Mouse (Mus musculus) kidney, postnatal 0 days (tissue): ENCODE data around the gene Hist1h3g. TPM values are rescaled to one million over a fixed set of nuclear protein-coding genes. Genes with fewer than 3 reads are reported as not detected.
A peak's percentile ranks its signal among the peaks of the same experiment; 100 is the strongest.

Source experiments
- ATAC-seq: fragments of 200-750 bp; cut with Nextera tagmentation; replicated peaks from 2 replicates; pipeline ENCODE4 v1.8.0; 2017; ENCODE audit warnings: low read depth, moderate number of reproducible peaks, moderate TSS enrichment, moderate library complexity; ENCODE audit not compliant: low FRiP score
- DNase-seq: peaks from one replicate; pipeline ENCODE4 v3.0.0-alpha.2; 2016; ENCODE audit warnings: low spot score
- H3K27ac ChIP-seq: fragments of 300-500 bp; sonication (generic); 2 replicates; pipeline ENCODE4 v1.5.1; 2014; ENCODE audit warnings: mild to moderate bottlenecking
- H3K27me3 ChIP-seq: fragments of 300-500 bp; sonication (generic); 2 replicates; pipeline ENCODE4 v1.6.1; 2014; ENCODE audit warnings: low read length, mixed read lengths; ENCODE audit not compliant: insufficient read depth
- H3K36me3 ChIP-seq: fragments of 300-500 bp; sonication (generic); 2 replicates; pipeline ENCODE4 v1.6.1; 2014; ENCODE audit warnings: low read length, mixed read lengths; ENCODE audit not compliant: insufficient read depth
- H3K4me1 ChIP-seq: fragments of 300-500 bp; sonication (generic); replicated peaks from 2 replicates; pipeline ENCODE4 v1.6.1; 2014; ENCODE audit warnings: antibody characterized with exemption, low read length, mixed read lengths; ENCODE audit not compliant: insufficient read depth
- H3K4me2 ChIP-seq: fragments of 300-500 bp; sonication (generic); 2 replicates; pipeline ENCODE4 v1.6.1; 2014; ENCODE audit warnings: mild to moderate bottlenecking, low read length, moderate library complexity, mixed read lengths
- H3K4me3 ChIP-seq: fragments of 300-500 bp; sonication (generic); replicated peaks from 2 replicates; pipeline ENCODE4 v1.5.1; 2014; ENCODE audit warnings: low read depth, low read length
- H3K9ac ChIP-seq: fragments of 300-500 bp; sonication (generic); 2 replicates; pipeline ENCODE4 v1.6.1; 2014; ENCODE audit warnings: low read depth, low read length
- H3K9me3 ChIP-seq: fragments of 300-500 bp; sonication (generic); replicated peaks from 2 replicates; pipeline ENCODE4 v1.6.1; 2016; ENCODE audit warnings: low read length, inconsistent platforms, mixed read lengths
- CTCF ChIP-seq: IDR thresholded peaks from 2 replicates; pipeline ENCODE4 v1.5.1; 2016; ENCODE audit warnings: antibody characterized with exemption, low read depth, mild to moderate bottlenecking, moderate library complexity
- WGBS: fragments of 180-500 bp; shearing (Covaris S2); extraction: QIAGEN DNeasy Blood & Tissue Kit; methylation state at CpG from one replicate; pipeline ENCODE4 v1.1.7; 2014; 5-methylcytosine and 5-hydroxymethylcytosine counted together
- polyA plus RNA-seq: library from polyadenylated mRNA; unstranded; fragments of >200 nt; fragmentation: Nextera tagmentation; extraction: Ambion mirVana; gene quantifications from 2 replicates; pipeline ENCODE4 v1.2.1, GENCODE M21; 2015

Hist1h3g gene
- polyA plus RNA-seq, 1 experiment from 2014 or later = 4.0 TPM

DNA sequence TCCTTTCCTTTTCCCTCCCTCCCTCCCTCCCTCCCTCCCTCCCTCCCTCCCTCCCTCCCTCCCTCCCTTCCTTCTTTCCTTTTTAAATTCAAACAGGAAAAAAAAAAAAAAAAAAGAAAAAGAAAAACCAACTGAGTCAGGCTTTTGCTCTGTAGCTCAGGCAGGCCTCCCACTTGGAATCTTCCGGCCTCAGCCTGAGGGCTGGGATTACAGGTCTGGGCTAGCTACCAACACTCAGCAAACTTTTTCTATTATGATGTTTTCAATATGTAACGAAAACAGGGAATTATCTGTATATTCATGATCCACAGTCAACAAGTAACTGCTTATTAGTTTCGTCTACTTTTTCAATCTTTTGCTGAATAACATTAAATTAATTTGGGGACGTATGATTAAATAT, 32.3 kb upstream of the Hist1h3g start:
- TF ChIP-seq CTCF = no peak
- Histone ChIP-seq H3K4me2 (no peak overlapping the region), H3K4me3 (no peak overlapping the region), H3K4me1 (0 out of 2 replicates have a peak, but pooled peaks cover 4% of the 10 kb centered on the region), H3K27me3 (no peaks in the 10 kb centered on the region), H3K9me3 (no peaks in the 10 kb centered on the region), H3K27ac (no peak overlapping the region), H3K9ac (no peak overlapping the region), H3K36me3 (no peaks in the 10 kb centered on the region)
- ATAC-seq (no peak), DNase-seq (no peak)
- whole genome bisulfite sequencing = 66% methylated on average over 4 of the region's 4 CpGs

DNA sequence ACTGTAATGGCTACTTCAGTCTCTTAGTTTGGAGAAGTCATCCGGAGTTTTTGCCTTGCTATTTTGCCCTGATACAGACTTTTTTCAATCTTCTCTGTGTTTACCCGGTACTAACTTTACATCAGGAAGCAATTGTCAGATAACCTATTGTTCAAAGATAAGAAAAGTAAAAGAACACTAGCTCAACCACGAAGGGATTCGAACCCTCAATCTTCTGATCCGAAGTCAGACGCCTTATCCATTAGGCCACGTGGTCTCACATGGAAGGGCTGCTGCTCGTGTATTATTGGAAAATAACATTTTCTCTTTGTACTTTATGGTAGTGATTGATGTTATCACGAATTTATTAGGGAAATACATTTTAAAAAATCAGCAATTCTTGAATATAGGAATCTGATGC, 31.4 kb upstream of the Hist1h3g start:
- H3K4me1 ChIP-seq = no peaks in the 10 kb centered on the region
- DNase-seq (peak; percentile 65), ATAC-seq (no peak)
- no peak overlapping the region for H3K27ac ChIP-seq
- H3K4me2 ChIP-seq = no peak overlapping the region
- H3K36me3 ChIP-seq = no peaks in the 10 kb centered on the region
- no peak overlapping the region for H3K4me3 ChIP-seq
- H3K27me3 ChIP-seq = no peaks in the 10 kb centered on the region
- no peak overlapping the region for H3K9ac ChIP-seq
- no peaks in the 10 kb centered on the region for H3K9me3 ChIP-seq
- no peak for TF ChIP-seq CTCF
- WGBS = 5% methylated on average over 9 of the region's 9 CpGs

DNA sequence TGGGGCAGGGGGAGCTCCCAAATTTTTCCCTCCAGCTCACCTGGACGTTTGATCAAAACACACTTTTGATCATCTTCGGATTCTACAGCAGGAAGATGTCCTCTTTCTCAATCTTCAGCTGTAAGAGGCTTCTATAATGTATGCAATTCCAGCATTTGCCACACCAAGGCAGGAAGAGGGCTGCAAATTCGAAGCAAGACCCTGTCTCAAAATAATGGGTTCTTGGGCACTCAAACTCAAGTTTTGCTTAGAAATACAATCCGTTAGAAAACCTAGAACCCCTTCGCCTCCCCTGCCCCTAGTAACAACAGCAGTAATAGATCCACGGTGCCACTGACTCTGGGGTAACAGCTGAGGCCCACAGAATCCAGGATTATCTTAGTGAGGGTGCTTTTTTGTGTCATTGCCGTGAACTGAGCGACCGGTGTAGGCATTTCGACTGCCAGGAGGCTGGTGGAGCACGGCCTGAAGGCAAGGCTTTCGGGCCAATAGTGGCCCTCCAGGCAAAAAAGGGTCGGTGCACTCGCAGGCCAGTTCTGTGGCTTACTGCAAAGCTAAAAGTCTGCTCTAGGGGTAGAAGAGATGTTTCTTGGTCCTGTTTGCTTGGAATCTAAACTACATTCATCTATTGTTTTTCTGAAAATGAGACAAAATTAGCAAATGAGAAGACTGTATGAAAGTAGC, 29.4 kb upstream of the Hist1h3g start:
- WGBS = 16% methylated on average over 14 of the region's 14 CpGs
- ATAC-seq (no peak), DNase-seq (no peak)
- Histone ChIP-seq H3K36me3 (no peaks in the 10 kb centered on the region), H3K9ac (peak overlapping the region; percentile 35; the same call in 1 of the 2 replicates), H3K9me3 (no peaks in the 10 kb centered on the region), H3K27ac (no peak overlapping the region), H3K4me3 (peak overlapping the region; percentile 7; the same call in 1 of the 2 replicates), H3K4me2 (peak overlapping the region; percentile 39), H3K27me3 (no peaks in the 10 kb centered on the region), H3K4me1 (no peaks in the 10 kb centered on the region)
- no peak for TF ChIP-seq CTCF

DNA sequence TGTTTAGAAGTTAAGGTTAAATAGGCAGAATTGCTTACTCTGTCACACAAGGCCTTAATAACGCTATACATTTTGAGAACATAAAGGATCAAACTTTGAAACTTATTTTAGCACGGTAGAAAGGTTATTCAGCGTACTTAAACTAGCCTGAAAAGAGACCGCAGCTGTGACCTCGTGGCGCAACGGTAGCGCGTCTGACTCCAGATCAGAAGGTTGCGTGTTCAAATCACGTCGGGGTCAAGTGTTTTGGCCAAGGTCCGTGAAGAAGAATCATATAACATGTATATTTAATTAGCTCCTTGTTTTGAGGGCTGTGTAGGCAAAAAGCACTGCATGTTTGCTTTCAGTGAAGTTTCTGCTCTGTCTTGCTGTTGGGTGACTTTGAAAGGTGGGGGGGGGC, 28.9 kb upstream of the Hist1h3g start:
- 0 out of 2 replicates have a peak overlapping the region, but pooled peaks have one; percentile 7 for H3K4me3 ChIP-seq
- H3K4me2 ChIP-seq = peak overlapping the region; percentile 39; the same call in 1 of the 2 replicates
- H3K27me3 ChIP-seq = no peaks in the 10 kb centered on the region
- ATAC-seq (no peak), DNase-seq (no peak)
- H3K27ac ChIP-seq = no peak overlapping the region
- no peaks in the 10 kb centered on the region for H3K36me3 ChIP-seq
- TF ChIP-seq CTCF = no peak
- H3K9me3 ChIP-seq = no peaks in the 10 kb centered on the region
- 14% methylated on average over 13 of the region's 13 CpGs for WGBS
- H3K9ac ChIP-seq = no peak overlapping the region
- H3K4me1 ChIP-seq = no peaks in the 10 kb centered on the region

DNA sequence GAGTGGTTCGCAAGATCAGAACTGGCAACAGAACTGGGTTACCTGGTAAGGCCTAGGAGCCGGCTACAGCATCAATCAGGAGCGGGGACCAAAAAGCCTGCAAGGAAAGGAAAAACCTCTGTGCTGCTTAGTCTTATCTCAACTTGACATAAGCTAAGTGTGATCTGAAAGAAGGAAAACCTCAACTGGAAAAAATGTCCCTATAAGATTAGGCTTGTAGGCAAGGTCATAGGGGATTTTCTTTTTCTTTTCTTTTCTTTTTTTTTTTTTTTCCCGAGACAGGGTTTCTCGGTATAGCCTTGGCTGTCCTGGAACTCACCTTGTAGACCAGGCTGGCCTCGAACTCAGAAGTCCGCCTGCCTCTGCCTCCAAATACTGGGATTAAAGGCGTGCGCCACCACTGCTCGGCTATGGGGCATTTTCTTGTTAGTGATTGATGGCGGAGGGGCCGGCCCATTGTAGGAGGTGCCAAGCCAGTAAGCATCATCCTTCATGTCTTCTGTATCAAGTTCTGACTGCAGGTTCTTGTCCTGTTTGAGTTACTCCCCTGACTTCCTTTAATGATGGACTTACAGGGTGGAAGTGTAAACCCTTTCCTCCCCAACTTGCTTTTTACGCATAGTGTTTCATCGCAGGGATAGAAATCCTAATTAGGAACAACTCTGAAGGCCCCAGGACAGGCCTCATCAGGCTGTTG, 28.3 kb upstream of the Hist1h3g start:
- Histone ChIP-seq H3K4me1 (no peaks in the 10 kb centered on the region), H3K9me3 (no peaks in the 10 kb centered on the region), H3K9ac (no peak overlapping the region), H3K4me2 (no peak overlapping the region), H3K36me3 (no peaks in the 10 kb centered on the region), H3K4me3 (no peak overlapping the region), H3K27me3 (no peaks in the 10 kb centered on the region), H3K27ac (no peak overlapping the region)
- TF ChIP-seq CTCF = no peak
- DNase-seq = no peak
- ATAC-seq = no peak
- 36% methylated on average over 14 of the region's 14 CpGs for WGBS

DNA sequence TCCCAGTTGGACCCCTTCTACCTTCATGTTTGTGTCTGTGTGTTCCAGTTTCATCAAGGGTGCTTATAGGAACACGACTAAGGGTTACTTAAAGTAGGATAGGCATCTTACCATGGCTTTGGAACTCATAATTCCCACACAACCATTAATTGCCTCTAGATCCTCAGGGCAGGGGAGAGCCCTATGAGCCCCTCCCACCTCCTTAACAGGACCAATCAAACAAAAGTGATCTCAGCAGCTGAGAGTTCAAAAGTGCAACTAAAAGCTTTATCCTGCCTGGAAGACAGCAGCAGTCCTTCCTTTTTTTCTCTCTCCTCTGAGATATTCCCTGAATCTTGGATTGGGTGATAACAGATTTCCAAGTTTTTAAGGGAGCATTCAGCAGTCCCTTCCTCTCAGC, 25.1 kb upstream of the Hist1h3g start:
- Histone ChIP-seq H3K9ac (no peak overlapping the region), H3K9me3 (no peaks in the 10 kb centered on the region), H3K27ac (no peak overlapping the region), H3K4me2 (no peak overlapping the region), H3K27me3 (no peaks in the 10 kb centered on the region), H3K36me3 (no peaks in the 10 kb centered on the region), H3K4me3 (no peak overlapping the region), H3K4me1 (no peaks in the 10 kb centered on the region)
- DNase-seq (peak; percentile 49), ATAC-seq (no peak)
- 39% methylated on average over 1 of the region's 1 CpGs for WGBS
- no peak for TF ChIP-seq CTCF
